Mouse (Mus musculus) liver, adult 2 months (tissue): ENCODE measurements around the gene Arsg. TPM values are rescaled to one million over a fixed set of nuclear protein-coding genes. Genes with fewer than 3 reads are reported as not detected.
A peak's percentile ranks its signal among the peaks of the same experiment; 100 is the strongest.

Source experiments
- DNase-seq: peaks from one replicate; pipeline ENCODE4 v3.0.0-alpha.2; 2011; ENCODE audit warnings: low read depth, low spot score; ENCODE audit errors: extremely low read depth
- H3K27ac ChIP-seq: fragments of 200-500 bp; replicated peaks from 2 replicates; pipeline ENCODE4 v1.5.1; 2012; ENCODE audit warnings: low read depth, mild to moderate bottlenecking, control low read depth, inconsistent platforms, low read length; ENCODE audit not compliant: insufficient read depth
- H3K27me3 ChIP-seq: fragments of 200-500 bp; 2 replicates; pipeline ENCODE4 v1.6.1; 2012; ENCODE audit warnings: mild to moderate bottlenecking, moderate library complexity, low read length, inconsistent platforms; ENCODE audit not compliant: control insufficient read depth, insufficient read depth
- H3K36me3 ChIP-seq: fragments of 200-500 bp; 2 replicates; pipeline ENCODE4 v1.6.1; 2012; ENCODE audit warnings: low read length, inconsistent platforms; ENCODE audit not compliant: control insufficient read depth, insufficient read depth
- H3K4me1 ChIP-seq: fragments of 200-500 bp; 2 replicates; pipeline ENCODE4 v1.6.1; 2011; ENCODE audit warnings: low read length; ENCODE audit not compliant: control insufficient read depth, insufficient read depth
- H3K4me3 ChIP-seq: fragments of 200-500 bp; 2 replicates; pipeline ENCODE4 v1.5.1; 2011; ENCODE audit warnings: low read depth, mild to moderate bottlenecking, control low read depth, low read length, moderate library complexity; ENCODE audit not compliant: insufficient read depth
- H3K79me2 ChIP-seq: fragments of 200-500 bp; 2 replicates; pipeline ENCODE4 v1.6.1; 2012; ENCODE audit warnings: inconsistent platforms, mild to moderate bottlenecking, low read length, moderate library complexity; ENCODE audit not compliant: control insufficient read depth, insufficient read depth
- H3K9ac ChIP-seq: fragments of 200-500 bp; 2 replicates; pipeline ENCODE4 v1.6.1; 2012; ENCODE audit warnings: low read depth, mild to moderate bottlenecking, control low read depth, inconsistent platforms, low read length
- CTCF ChIP-seq: fragments of 200-500 bp; IDR thresholded peaks from 2 replicates; pipeline ENCODE4 v1.5.1; 2011; ENCODE audit warnings: low read depth, low read length, control low read depth
- POLR2A ChIP-seq: fragments of 200-500 bp; IDR thresholded peaks from 2 replicates; pipeline ENCODE4 v1.6.1; 2011; ENCODE audit warnings: low read length, control low read depth; ENCODE audit not compliant: insufficient read depth; ENCODE audit errors: extremely low read depth
- WGBS: fragments of 180-500 bp; shearing (Covaris S2); methylation state at CpG from one replicate; pipeline ENCODE4 v1.1.7; 2018; 5-methylcytosine and 5-hydroxymethylcytosine counted together
- polyA plus RNA-seq: library from polyadenylated mRNA; depleted of rRNA; stranded (reverse); fragments of >200 nt; gene quantifications from 2 replicates; pipeline ENCODE4 v1.2.3, GENCODE M21; 2012
- total RNA-seq: library from RNA; depleted of rRNA; stranded (reverse); fragments of >200 nt; gene quantifications from 2 replicates; pipeline ENCODE4 v1.2.3, GENCODE M21; 2014

Arsg gene
- total and polyA plus RNA-seq, 2 experiments: 8.1 to 8.5 TPM

DNA sequence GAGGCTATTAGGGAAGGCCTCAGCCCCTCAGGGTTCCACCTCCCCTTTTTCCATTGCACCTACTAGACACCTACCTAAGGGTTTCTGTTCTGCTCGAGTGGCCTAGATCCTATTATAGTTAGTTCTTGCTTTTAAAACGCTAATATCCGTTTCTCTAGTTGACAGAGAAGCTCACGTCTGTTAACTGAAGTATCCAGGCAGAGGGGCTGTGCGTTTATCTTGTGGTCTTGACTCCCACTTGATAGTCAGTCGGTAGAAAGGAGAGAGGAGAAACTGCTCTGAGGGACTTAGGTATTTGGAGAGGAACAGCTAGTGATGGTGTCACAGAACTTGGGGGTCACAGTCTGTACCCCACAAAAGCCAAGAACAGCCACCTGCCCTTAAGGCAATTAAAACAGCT, 3.5 kb downstream of the Arsg start:
- no peak for DNase-seq
- H3K4me1 ChIP-seq: peaks cover 12% of the 10 kb centered on the region
- no peak overlapping the region for H3K9ac ChIP-seq
- H3K27ac ChIP-seq: no peak overlapping the region
- WGBS: 88% methylated on average over 6 of the region's 6 CpGs
- H3K36me3 ChIP-seq: no peaks in the 10 kb centered on the region
- H3K79me2 ChIP-seq: peaks cover 7% of the 10 kb centered on the region
- no peak for TF ChIP-seq POLR2A
- no peak for TF ChIP-seq CTCF
- H3K27me3 ChIP-seq: no peaks in the 10 kb centered on the region
- no peak overlapping the region for H3K4me3 ChIP-seq

DNA sequence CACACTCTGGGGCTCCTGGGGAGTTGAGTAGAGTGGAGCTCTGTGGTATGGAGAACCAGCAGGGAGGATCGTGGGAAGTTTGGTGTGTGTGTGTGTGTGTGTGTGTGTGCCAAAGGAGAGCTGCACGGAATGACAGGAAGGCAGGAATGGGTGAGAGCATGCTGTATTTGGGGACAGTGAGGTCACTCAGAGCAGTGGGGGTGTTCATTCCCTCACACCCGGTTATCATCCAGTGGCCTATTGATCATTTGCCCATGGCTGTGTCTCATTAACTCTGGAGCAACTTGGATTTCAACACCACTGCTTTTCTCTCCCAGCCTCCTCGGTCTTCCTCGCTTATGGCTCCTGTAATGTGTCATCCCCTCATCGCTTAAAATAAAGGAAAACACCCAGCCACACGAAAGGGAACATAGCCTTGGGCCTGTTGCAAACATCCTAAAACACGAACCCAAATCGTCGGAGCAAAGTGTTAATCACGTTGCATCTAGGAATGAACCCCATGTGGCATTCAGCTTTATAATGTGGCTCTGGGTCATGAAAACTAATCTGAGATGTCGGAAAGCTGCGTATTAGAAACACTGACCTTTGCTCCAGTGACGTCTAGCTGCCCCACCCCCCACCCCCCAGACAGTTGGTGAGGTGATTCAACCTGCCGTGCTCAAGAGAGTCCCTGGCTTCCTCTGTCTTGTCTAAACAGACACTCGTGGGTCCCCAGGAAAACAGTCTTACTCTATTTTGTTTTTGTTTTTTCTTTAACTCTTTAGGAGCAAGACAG, 4.6 kb downstream of the Arsg start:
- peak; percentile 95 for DNase-seq
- H3K27me3 ChIP-seq: no peaks in the 10 kb centered on the region

DNA sequence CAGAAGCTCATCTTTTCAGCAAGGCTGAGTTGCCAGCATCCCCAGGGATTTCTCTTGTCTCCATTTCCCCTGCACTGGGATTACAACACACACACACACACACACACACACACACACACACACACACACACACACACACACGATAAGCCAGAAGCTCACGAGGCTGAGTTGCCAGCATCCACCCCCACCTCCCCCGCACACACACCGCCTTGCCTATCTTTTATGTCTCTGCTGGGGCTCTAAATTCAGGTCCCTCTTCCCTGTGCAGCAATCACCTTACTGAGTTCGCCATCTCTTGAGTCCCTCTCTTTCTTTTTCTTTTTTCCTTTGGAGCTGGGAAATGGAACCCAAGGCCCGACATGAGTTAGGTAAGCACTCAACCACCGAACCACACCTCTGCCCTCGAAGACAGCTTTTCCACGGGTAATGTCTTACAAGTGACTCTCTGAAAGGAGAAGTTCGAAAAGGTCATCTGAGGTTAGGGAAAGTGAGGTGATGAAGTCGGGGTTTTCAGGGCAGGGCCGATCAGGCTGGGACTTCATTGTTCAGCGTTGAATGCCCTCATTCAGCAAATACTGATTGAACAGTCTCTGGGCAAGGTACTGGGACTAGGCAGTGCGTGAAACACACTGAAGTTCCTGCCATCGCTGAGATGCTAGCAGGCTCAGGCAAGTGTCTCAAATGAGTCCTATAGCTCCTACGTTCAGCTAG, 6.6 kb downstream of the Arsg start:
- Histone ChIP-seq H3K4me3 (no peak overlapping the region), H3K4me1 (peaks cover 8% of the 10 kb centered on the region), H3K36me3 (no peaks in the 10 kb centered on the region), H3K27me3 (no peaks in the 10 kb centered on the region), H3K27ac (no peak overlapping the region), H3K9ac (no peak overlapping the region), H3K79me2 (peaks cover 4% of the 10 kb centered on the region)
- whole genome bisulfite sequencing: 75% methylated on average over 16 of the region's 16 CpGs
- TF ChIP-seq CTCF (no peak), POLR2A (no peak)
- DNase-seq: no peak

More for the DNA sequence above, 4.6 kb downstream of the Arsg start:
- WGBS: 17% methylated on average over 16 of the region's 16 CpGs
- H3K4me3 ChIP-seq: no peak overlapping the region; the same call in 1 of the 2 replicates
- H3K4me1 ChIP-seq: peaks cover 11% of the 10 kb centered on the region
- TF ChIP-seq CTCF (no peak), POLR2A (no peak)
- H3K9ac ChIP-seq: peak overlapping the region; percentile 37; the same call in 1 of the 2 replicates
- peak overlapping the region; percentile 75 for H3K27ac ChIP-seq
- H3K79me2 ChIP-seq: peaks cover 7% of the 10 kb centered on the region
- no peaks in the 10 kb centered on the region for H3K36me3 ChIP-seq

- H3K79me2 ChIP-seq: peaks cover 4% of the 10 kb centered on the region
- H3K27me3 ChIP-seq: no peaks in the 10 kb centered on the region
- peaks cover 11% of the 10 kb centered on the region for H3K4me1 ChIP-seq
- 73% methylated on average over 8 of the region's 8 CpGs for WGBS
- no peak overlapping the region for H3K9ac ChIP-seq
- no peak overlapping the region for H3K27ac ChIP-seq
- H3K36me3 ChIP-seq: no peaks in the 10 kb centered on the region
- DNase-seq: no peak
- TF ChIP-seq CTCF (no peak), POLR2A (no peak)
- no peak overlapping the region for H3K4me3 ChIP-seq
Observed at GRCm38 (mm10) chr11:109480440-109480839, 7.3 kb downstream of the Arsg start.

GRCm38 (mm10) chr11:109485398-109486045, 12.3 kb downstream of the Arsg start:
- Histone ChIP-seq H3K36me3 (no peaks in the 10 kb centered on the region), H3K4me3 (0 out of 2 replicates have a peak overlapping the region, but pooled peaks have one; percentile 2), H3K27ac (peak overlapping the region; percentile 61), H3K27me3 (no peaks in the 10 kb centered on the region), H3K79me2 (no peaks in the 10 kb centered on the region), H3K4me1 (peaks cover 23% of the 10 kb centered on the region), H3K9ac (peak overlapping the region; percentile 13; the same call in 1 of the 2 replicates)
- no peak for TF ChIP-seq POLR2A
- no peak for TF ChIP-seq CTCF
- 23% methylated on average over 15 of the region's 15 CpGs for WGBS
- DNase-seq: peak; percentile 97
